Mouse (Mus musculus) midbrain, embryonic 16.5 days (tissue): ENCODE data around the gene Kcna7. TPM values are rescaled to one million over a fixed set of nuclear protein-coding genes. Genes with fewer than 3 reads are reported as not detected.
"Not testable (repeated sequence)": the region's sequence is repeated elsewhere in the genome, so short reads cannot be mapped to it uniquely, and the experiment has no call there.

ENCODE experiments used
- ATAC-seq: fragments of 200-750 bp; cut with Nextera tagmentation; 2 replicates; pipeline ENCODE4 v1.8.0; 2017; ENCODE audit warnings: moderate TSS enrichment
- H3K27ac ChIP-seq: fragments of 300-500 bp; sonication (generic); 2 replicates; pipeline ENCODE4 v1.5.1; 2014; ENCODE audit warnings: mild to moderate bottlenecking, low read length, mixed read lengths
- H3K27me3 ChIP-seq: fragments of 300-500 bp; sonication (generic); 2 replicates; pipeline ENCODE4 v1.6.1; 2014; ENCODE audit warnings: low read depth, low read length, mixed read lengths; ENCODE audit not compliant: control insufficient read depth, insufficient read depth
- H3K36me3 ChIP-seq: fragments of 300-500 bp; sonication (generic); 2 replicates; pipeline ENCODE4 v1.6.1; 2014; ENCODE audit warnings: mild to moderate bottlenecking, low read length, moderate library complexity, mixed read lengths; ENCODE audit not compliant: control insufficient read depth, insufficient read depth
- H3K4me1 ChIP-seq: fragments of 300-500 bp; sonication (generic); 2 replicates; pipeline ENCODE4 v1.6.1; 2014; ENCODE audit warnings: mild to moderate bottlenecking, low read length, mixed read lengths; ENCODE audit not compliant: control insufficient read depth, insufficient read depth
- H3K4me2 ChIP-seq: fragments of 300-500 bp; sonication (generic); 2 replicates; pipeline ENCODE4 v1.6.1; 2014; ENCODE audit warnings: mild to moderate bottlenecking, low read length, mixed read lengths
- H3K4me3 ChIP-seq: fragments of 300-500 bp; sonication (generic); 2 replicates; pipeline ENCODE4 v1.5.1; 2014; ENCODE audit warnings: low read depth, mild to moderate bottlenecking, low read length, moderate library complexity, mixed read lengths
- H3K9ac ChIP-seq: fragments of 300-500 bp; sonication (generic); 2 replicates; pipeline ENCODE4 v1.6.1; 2014; ENCODE audit warnings: low read depth, low read length, mixed read lengths
- H3K9me3 ChIP-seq: fragments of 300-500 bp; sonication (generic); replicated peaks from 2 replicates; pipeline ENCODE4 v1.6.1; 2014; ENCODE audit warnings: mild to moderate bottlenecking, low read length, mixed read lengths; ENCODE audit not compliant: control insufficient read depth, poor library complexity, severe bottlenecking
- WGBS: fragments of 180-500 bp; shearing (Covaris S2); extraction: QIAGEN DNeasy Blood & Tissue Kit; methylation state at CpG from one replicate; pipeline ENCODE4 v1.1.7; 2014; 5-methylcytosine and 5-hydroxymethylcytosine counted together
- polyA plus RNA-seq: library from polyadenylated mRNA; unstranded; fragments of >200 nt; fragmentation: Nextera tagmentation; extraction: Ambion mirVana; gene quantifications from 2 replicates; pipeline ENCODE4 v1.2.1, GENCODE M21; 2015

Kcna7 gene
- polyA plus RNA-seq, 1 experiment from 2014 or later: not detected

DNA sequence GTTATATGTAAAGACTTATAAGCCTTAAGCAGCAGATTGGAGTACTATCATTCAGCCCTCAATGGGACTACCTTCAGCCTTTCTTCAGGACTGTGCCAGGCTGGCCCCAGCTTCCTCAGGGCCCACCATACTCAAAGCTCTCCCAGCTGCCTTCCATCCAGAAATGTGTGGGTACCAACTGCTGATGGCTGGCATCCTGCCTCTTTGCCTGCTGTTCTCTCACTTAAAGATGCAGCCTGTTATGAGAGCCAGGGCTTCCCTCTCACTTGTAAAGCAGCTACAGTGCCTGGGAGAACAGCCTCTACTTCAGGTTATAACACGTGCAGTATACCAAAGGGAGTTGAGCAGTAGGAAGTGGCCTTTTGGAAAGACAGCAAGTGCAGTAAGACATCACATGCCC lies 29.4 kb upstream of the Kcna7 start:
- ATAC-seq: no peak
- Histone ChIP-seq H3K4me1 (no peaks in the 10 kb centered on the region), H3K36me3 (peaks cover 50% of the 10 kb centered on the region), H3K27ac (no peak overlapping the region), H3K9me3 (no peaks in the 10 kb centered on the region), H3K9ac (no peak overlapping the region), H3K27me3 (no peaks in the 10 kb centered on the region), H3K4me3 (no peak overlapping the region), H3K4me2 (no peak overlapping the region)
- WGBS: 94% methylated on average over 1 of the region's 1 CpGs

DNA sequence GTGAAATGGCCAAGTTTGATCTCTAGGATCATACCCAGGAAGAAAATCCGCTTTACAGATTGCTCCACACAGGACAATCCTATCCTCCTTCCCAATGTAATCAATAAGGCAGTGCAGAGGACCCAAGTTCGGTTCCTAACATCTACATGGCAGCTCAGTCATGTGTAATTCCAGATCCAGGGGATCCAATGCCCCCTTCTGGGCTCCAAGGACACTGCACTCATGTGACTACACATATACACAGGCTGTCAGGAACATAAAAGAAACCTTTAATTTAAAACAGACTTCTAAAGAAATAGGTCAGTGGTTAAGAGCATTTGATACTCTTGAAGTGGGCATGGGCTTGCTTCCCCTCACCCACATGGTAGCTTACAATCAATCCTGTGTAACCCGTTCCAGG lies 19.4 kb upstream of the Kcna7 start:
- peaks cover 66% of the 10 kb centered on the region for H3K36me3 ChIP-seq
- H3K9ac ChIP-seq: no peak overlapping the region
- no peaks in the 10 kb centered on the region for H3K4me1 ChIP-seq
- H3K9me3 ChIP-seq: no peaks in the 10 kb centered on the region
- WGBS: 93% methylated on average over 3 of the region's 3 CpGs
- no peak for ATAC-seq
- H3K27me3 ChIP-seq: no peaks in the 10 kb centered on the region
- H3K4me2 ChIP-seq: no peak overlapping the region
- H3K4me3 ChIP-seq: no peak overlapping the region
- H3K27ac ChIP-seq: no peak overlapping the region

DNA sequence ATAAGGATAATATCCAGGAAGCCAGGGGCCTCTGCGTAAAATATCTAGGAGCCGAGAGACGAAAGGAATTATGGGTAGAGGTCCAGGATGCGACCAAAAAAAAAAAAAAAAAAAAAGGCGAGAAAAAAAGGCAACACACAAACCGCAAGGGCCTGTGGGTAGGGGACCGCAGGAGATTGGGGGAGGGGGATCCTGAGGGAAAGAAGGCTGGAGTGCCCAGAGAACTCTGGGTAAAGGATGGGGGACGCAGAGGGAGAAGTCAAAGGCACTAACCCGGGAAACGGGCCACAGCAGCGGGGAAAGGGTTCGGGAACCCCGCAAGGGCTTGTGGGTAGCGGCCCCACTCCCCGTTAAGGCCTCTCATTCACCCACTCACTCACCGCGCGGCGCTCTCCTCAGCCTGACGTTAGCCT lies 10.3 kb upstream of the Kcna7 start:
- H3K4me1 ChIP-seq: peaks cover 20% of the 10 kb centered on the region
- H3K4me3 ChIP-seq: peak overlapping the region; percentile 48
- peak; percentile 80 for ATAC-seq
- H3K9me3 ChIP-seq: no peaks in the 10 kb centered on the region
- H3K9ac ChIP-seq: peak overlapping the region; percentile 69
- no peaks in the 10 kb centered on the region for H3K27me3 ChIP-seq
- H3K27ac ChIP-seq: peak overlapping the region; percentile 91
- H3K36me3 ChIP-seq: peaks cover 11% of the 10 kb centered on the region
- 0% methylated on average over 19 of the region's 20 CpGs for WGBS
- peak overlapping the region; percentile 92 for H3K4me2 ChIP-seq

DNA sequence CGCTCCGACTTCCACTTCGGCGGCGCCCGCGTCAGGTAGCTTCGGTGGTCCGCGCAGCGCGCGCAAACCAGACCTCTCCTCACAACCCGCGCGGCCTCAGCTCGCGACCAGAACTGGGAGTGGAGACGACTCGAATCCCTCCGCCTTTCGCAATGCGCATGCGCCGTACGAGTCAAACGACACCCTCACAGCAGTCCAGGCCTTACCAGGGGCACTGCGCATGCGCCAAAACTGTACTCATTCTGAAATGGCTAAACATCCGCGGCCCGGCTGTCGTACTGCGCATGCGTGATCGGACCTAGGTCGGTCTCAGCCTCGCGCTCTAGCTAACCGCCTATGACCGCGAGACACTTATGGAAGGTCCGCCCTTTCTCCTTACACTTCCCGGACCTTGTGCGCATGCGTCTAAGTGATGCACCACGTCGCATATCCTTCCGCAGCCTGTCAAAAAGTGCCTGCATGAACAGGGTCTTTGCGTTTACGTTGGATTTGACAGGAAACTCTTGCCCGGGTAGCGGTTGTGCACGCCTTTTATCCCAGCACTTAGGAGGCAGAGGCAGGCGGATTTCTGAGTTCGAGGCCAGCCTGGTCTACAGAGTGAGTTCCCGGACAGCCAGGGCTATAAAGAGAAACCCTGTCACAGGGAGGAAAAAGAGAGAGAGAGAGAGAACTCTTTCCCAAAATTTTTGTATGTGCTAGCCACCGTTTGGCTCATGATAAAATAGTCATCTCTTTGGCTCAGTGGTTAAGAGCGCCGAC lies 9.7 kb upstream of the Kcna7 start, which contains the start of gene Snrnp70:
Snrnp70 (minus strand) TSS at position 165 of the 759 bp plus-strand sequence.
- H3K27me3 ChIP-seq: no peaks in the 10 kb centered on the region
- peak; percentile 96 for ATAC-seq
- under 1% methylated on average over 60 of the region's 60 CpGs for WGBS

DNA sequence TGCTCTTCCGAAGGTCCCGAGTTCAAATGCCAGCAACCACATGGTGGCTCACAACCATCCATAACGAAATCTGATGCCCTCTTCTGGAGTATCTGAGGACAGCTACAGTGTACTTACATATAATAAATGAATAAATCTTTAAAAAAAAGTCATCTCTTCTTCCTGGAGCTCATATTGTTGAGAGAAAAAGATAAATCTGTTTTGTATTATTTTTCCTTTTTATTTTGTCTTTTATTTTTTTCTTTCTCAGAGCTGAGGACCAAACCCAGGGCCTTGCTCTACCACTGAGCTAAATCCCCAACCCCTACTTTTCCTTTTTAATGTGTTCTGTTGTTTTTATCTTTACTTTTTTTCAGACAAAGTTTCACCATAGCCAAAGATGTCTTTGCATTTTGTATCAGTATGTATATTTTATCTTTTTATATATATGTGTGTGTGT lies 9.1 kb upstream of the Kcna7 start:
- Histone ChIP-seq H3K27ac (peak overlapping the region; percentile 88; the same call in 1 of the 2 replicates), H3K9ac (peak overlapping the region; percentile 52; the same call in 1 of the 2 replicates), H3K4me2 (peak overlapping the region; percentile 62), H3K4me3 (peak overlapping the region; percentile 48), H3K4me1 (peaks cover 20% of the 10 kb centered on the region)
- not testable (repeated sequence) for H3K9me3 ChIP-seq, H3K36me3 ChIP-seq, H3K27me3 ChIP-seq
- peak; percentile 23; the same call in 1 of the 2 replicates for ATAC-seq
- WGBS: 4% methylated on average over 3 of the region's 3 CpGs

More for the DNA sequence above, 9.7 kb upstream of the Kcna7 start, which contains the start of gene Snrnp70:
- Histone ChIP-seq H3K27ac (peak within 1 kb of the TSS; percentile 91), H3K9ac (peak within 1 kb of the TSS; percentile 69), H3K4me1 (peaks cover 20% of the 10 kb centered on the region), H3K36me3 (peaks cover 6% of the 10 kb centered on the region; the same call in 1 of the 2 replicates), H3K4me2 (peak within 1 kb of the TSS; percentile 92), H3K4me3 (peak within 1 kb of the TSS; percentile 48), H3K9me3 (no peaks in the 10 kb centered on the region)

DNA sequence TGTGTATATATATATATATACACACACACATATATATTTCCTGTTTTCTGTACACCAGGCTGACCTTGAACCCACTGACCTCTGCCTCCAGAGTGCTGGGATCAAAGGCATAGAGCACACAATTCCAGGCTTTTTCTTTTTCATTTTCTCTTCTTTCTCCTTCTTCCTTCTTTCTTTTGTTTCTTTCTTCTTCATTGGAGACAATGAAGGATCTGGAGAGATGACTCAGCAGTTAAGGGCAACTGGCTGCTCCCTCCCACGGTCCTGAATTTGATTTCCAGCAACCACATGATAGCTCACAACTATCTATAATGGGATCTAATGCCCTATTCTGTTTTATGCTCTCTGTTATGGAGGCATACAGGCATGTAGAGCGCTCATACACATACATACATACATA lies 8.7 kb upstream of the Kcna7 start:
- no peak for ATAC-seq
- Histone ChIP-seq H3K9me3 (no peaks in the 10 kb centered on the region), H3K4me2 (no peak overlapping the region), H3K36me3 (peaks cover 1% of the 10 kb centered on the region; the same call in 1 of the 2 replicates), H3K27ac (no peak overlapping the region), H3K4me3 (no peak overlapping the region), H3K27me3 (no peaks in the 10 kb centered on the region), H3K9ac (no peak overlapping the region), H3K4me1 (peaks cover 20% of the 10 kb centered on the region)
- WGBS: 75% methylated on average over 2 of the region's 2 CpGs

DNA sequence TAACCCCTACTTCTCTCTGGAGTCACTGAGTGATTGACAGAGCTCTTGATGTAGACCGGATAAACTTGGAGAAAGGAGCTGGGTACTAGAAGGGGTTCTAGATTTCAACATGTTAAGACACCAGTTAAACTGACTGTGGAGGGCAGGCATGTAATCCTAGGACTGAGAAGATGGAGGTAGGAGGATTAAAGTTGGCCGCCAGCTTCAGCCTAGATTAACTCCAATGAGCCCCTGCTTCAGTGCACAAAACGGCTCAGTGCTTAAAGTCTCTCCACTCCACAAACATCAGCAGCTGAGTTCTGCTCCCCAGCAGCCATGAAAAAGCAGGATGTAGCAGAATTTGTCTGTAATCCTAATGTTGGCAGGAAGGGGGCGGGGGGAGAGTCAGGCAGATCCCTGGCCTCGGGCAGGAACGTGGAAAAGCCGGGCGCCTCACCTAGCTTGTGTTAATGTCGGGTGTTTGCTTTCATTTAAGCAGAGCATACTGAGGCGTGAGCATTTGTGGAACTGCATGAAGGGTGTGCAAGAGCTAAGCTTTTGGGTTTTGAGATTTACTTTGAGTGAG lies 3.9 kb upstream of the Kcna7 start:
- no peak overlapping the region for H3K4me3 ChIP-seq
- WGBS: 69% methylated on average over 10 of the region's 10 CpGs
- H3K27ac ChIP-seq: no peak overlapping the region
- H3K9me3 ChIP-seq: no peaks in the 10 kb centered on the region
- H3K9ac ChIP-seq: no peak overlapping the region
- no peaks in the 10 kb centered on the region for H3K36me3 ChIP-seq
- peaks cover 19% of the 10 kb centered on the region for H3K27me3 ChIP-seq
- peaks cover under 1% of the 10 kb centered on the region; the same call in 1 of the 2 replicates for H3K4me1 ChIP-seq
- no peak for ATAC-seq
- H3K4me2 ChIP-seq: no peak overlapping the region

DNA sequence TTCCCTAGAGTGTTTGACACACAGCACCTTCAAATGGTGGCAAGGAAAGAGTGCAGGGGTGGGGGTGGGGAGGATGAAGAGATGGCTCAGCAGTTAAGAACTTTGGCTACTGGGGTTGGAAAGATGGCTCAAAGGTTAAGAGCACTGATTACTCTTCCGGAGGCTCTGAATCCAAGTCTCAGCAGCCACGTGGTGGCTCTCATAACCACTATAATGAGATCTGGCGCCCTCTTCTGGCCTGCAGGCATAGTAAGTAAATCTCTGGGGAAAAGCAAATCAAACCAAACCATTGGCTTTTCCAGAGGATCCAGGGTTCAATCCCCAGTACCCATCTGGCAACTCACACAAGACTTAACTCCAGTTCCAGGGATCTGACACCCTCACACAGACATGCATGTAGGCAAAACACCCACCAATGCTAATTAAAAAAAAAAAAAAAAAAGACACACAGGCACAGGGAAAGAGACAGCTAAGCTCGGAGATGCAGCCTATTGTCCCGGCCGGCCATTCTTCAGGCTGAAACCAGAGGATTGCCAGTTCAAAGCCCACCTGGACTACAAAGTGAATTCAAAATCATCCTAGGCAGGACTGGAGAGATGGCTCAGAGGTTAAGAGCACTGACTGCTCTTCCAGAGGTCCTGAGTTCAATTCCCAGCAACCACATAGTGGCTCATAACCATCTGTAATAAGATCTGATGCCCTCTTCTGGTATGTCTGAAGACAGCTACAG lies 1.8 kb upstream of the Kcna7 start:
- Histone ChIP-seq H3K4me3 (no peak overlapping the region), H3K9ac (no peak overlapping the region), H3K9me3 (no peaks in the 10 kb centered on the region), H3K4me2 (no peak overlapping the region), H3K27ac (no peak overlapping the region), H3K27me3 (peaks cover 38% of the 10 kb centered on the region), H3K36me3 (no peaks in the 10 kb centered on the region), H3K4me1 (peaks cover 2% of the 10 kb centered on the region; the same call in 1 of the 2 replicates)
- WGBS: 44% methylated on average over 6 of the region's 6 CpGs
- no peak for ATAC-seq
